Comparison of ENCODE assay signal across 27 mouse cellular contexts in genomic region chr16:22045930-22046329, GRCm38 (mm10). TPM values are rescaled to one million over a fixed set of nuclear protein-coding genes. Genes with fewer than 3 reads are reported as not detected.
"Had no signal": no experiment of that assay in that cellular context is flagged by ENCODE, and none has a peak within 500 bp of the region (broad histone marks: within the 10 kb centered on the region; RNA-seq: fewer than 3 reads in every experiment).

No protein-coding gene starts in this region.

- H3K27ac ChIP-seq: gastrocnemius, adult 2 months; heart, adult 2 months; heart, embryonic 13.5 days; heart, embryonic 15.5 days; hindbrain, embryonic 10.5 days; hindbrain, embryonic 12.5 days; hindbrain, embryonic 14.5 days; intestine, embryonic 15.5 days; layer of hippocampus, adult 2 months; limb, embryonic 13.5 days; limb, embryonic 15.5 days; liver, embryonic 13.5 days; liver, embryonic 15.5 days had no signal

- DNase-seq: gastrocnemius, adult 2 months; gastrocnemius, postnatal 14 days; gastrocnemius, postnatal 36 days; heart, adult 2 months; heart, postnatal 14 days; heart, postnatal 36 days; kidney, adult 18-20 months; kidney, adult 8-10 months; kidney, postnatal 10 days; kidney, postnatal 25 days; kidney, postnatal 4 days; left cerebral cortex, postnatal 4 days; liver, embryonic 13.5 days; liver, postnatal 0 days had no signal

- ATAC-seq: hindbrain, embryonic 16.5 days; inflammation-experienced regulatory T-cells, adult 6 months; intestine, embryonic 15.5 days; intestine, postnatal 0 days; liver, postnatal 0 days had no signal

- H3K4me3 ChIP-seq: gastrocnemius, adult 2 months; heart, adult 2 months; heart, embryonic 13.5 days; heart, embryonic 15.5 days; hindbrain, embryonic 10.5 days; hindbrain, embryonic 12.5 days; intestine, embryonic 15.5 days; layer of hippocampus, adult 2 months; limb, embryonic 13.5 days; limb, embryonic 15.5 days; liver, embryonic 13.5 days; liver, embryonic 15.5 days had no signal

RNA-seq across cellular contexts. Expression of gene Liph, which starts 50.5 kb away (rescaled TPM):
- total RNA-seq: gastrocnemius, adult 2 months; gastrocnemius, postnatal 36 days; heart, adult 2 months; heart, postnatal 36 days had no signal
